Mouse (Mus musculus) left cerebral cortex, adult 8-10 months (tissue): ENCODE data around the gene Mtcl1. TPM values are rescaled to one million over a fixed set of nuclear protein-coding genes. Genes with fewer than 3 reads are reported as not detected.
"Not testable (repeated sequence)": the region's sequence is repeated elsewhere in the genome, so short reads cannot be mapped to it uniquely, and the experiment has no call there.

Experiments
- DNase-seq, 2 experiments: peaks; one replicate each; pipeline ENCODE4 v3.0.0; 2022; ENCODE audit warnings: low spot score in 2 of 2
- total RNA-seq, 4 experiments: library from RNA; stranded (reverse); gene quantifications; 2 replicates each; pipeline ENCODE4 v1.2.4; 2022

Gene Mtcl1
- total RNA-seq, 4 experiments from 2014 or later, result 111 to 123 (median 120) TPM

DNA sequence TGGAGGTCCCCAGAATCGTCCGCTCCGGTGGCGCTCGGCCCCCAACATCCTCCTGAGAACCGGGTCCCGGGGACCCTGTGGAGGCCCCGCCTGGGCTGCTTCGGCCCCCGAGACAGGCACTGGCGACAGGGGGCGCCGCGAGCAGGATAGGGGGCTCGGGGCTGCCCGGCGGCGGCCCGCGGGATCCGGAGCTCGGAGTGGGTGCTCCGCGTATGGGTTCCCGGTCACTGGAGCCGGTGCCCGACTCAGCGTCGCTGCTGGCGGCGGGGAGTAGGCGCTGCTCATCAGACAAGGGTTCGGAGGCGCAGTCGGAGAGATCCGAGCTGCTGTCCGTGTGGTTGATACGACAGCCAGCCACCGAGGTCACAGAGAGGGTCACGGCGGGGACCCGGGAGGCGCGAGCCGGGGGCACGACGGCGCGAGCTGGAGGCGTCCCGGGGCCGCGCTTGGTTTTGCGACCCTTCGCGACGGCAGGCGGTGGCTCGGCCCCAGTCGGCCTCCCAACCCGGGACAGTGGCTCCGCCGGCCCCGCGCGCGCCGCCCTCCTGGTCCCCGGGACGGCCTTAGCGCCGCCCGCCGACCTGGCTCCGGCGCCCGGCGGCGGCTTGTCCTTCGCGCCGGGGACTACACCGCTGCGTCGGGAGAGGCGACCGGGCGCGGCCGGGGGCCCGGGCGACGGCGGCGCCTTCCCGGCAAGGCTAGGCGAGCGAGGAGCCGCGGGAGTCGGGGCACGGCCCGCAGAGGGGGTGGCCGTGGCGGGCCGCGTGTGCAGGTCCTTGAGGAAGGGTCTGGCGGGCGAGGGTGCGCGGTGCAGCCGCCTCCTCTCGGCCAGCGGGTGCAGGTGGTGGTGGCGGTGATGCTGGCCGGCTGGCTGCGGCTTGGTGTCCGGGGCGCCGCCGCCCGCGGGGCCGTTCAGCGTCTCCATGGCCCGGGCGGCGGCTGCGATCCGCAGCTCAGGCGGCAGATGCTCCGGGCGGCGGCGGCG, 837 bp downstream of the Mtcl1 start:
- no peak for DNase-seq

DNA sequence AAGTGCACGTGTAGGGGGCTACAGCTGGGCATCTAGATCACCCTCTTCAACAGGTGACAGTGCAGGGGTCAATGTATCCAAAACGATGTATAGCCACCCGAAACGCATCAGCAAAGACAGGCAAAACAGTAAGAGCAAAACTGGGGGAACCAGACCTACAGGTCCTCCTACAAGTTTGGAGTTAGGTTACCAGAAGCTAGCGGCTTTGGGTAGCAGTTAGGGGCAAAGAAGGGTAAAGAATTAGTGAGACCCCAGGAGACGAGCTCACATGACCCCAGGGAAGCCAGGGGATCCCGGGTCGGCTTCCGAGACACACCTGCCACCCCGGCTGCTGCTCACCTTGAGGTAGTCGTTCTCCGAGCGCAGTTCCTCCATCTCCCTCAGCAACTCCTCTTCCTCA, 1.6 kb downstream of the Mtcl1 start:
- DNase-seq, result no peak

DNA sequence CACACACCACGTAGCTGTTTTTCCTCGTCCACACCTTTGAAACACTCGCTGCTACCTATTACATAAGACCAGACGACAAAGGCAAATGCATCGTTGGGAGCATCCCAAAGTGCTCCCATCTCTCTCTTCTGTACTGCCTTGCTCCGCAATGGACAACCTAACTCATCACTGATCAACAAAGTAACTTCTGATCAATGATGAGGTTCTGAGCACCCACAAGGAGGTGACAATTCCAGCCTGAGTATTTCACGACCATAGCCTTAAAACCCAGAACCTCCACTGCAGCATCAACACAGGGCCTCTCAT, 2.6 kb downstream of the Mtcl1 start:
- DNase-seq, result no peak

DNA sequence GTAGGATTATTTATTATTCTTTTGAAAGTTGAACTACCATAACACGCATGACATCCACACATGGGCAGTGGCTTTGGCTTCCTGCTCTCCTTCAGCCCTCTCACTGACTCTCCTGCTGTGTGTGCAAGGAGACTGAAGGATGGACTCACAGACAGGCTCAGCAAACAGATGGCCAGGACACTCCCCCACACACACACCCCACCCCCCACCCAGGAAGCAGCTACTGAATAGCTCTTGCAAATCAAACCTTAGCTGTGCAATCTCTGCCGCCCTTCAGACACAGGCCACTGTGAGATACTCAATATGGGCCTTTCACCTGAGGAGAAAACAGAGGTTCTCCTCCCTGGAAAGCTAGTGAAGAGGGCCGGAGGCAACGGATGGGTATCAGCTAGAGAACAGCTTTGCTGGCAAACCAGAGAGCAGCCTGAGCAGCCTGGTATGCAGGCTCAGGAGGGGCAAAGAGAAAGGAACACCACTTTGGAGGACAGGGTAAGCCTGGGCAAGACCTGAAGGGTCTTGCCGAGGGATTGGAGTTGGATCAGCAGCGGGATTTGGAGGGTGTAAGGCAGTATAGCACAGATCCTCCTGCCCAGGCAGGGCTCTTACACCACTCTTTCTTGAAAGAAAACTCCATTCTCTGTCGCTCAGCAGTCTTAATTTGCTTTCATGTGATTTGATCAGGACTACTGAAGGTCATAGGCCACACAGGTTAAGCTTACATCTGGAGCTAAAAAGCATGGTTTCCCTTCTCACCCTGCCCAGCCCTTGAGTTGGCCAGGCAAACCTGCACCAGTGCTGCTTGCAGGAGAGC, 3.1 kb downstream of the Mtcl1 start:
- DNase-seq, result no peak

DNA sequence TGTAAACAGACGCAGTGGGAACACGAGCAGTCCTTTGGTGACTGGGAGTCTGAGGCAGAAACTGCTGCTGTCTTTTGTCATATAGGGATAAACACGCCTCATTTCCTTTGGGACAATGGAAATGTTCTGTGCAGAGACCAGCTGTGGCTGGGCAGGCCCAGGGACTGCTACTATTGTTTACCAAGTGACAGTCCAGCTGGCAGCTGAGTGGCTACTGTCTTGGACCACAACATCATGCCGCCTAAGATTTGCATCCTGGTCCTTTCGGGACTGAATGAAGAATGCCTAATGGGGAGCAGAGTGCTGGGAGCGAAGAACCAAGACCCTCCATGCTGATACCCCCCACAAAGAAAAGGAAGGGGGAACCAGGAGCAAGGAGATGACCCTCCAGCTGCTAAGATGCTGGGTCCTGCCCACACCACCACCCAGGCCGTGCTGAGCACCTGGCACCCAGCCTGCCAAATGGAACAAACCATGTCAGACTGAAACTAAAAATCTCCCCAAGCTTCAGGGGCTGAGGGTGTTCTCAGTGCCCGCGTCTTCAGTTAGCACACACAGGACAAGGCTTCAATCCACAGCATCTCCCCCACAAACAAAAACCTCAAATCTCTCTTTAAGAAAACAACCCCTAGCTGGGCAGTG, 5.4 kb downstream of the Mtcl1 start:
- no peak for DNase-seq

DNA sequence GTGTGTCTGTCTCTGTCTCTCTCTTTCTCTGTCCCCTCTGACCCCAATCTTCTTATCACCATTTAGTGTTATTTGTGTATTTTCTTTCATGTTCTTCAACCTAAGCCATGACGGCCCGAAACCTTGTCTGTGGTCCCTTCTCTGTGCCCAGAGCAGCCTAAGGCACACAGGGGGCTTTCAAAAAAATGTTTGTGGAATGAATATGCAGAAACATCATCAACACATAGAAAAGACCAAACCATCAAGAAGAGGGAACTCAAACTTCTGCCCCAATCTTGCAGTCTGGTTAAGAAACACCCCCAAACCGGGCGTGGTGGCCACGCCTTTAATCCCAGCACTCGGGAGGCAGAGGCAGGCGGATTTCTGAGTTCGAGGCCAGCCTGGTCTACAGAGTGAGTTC, 9.7 kb downstream of the Mtcl1 start:
- DNase-seq, result no peak

DNA sequence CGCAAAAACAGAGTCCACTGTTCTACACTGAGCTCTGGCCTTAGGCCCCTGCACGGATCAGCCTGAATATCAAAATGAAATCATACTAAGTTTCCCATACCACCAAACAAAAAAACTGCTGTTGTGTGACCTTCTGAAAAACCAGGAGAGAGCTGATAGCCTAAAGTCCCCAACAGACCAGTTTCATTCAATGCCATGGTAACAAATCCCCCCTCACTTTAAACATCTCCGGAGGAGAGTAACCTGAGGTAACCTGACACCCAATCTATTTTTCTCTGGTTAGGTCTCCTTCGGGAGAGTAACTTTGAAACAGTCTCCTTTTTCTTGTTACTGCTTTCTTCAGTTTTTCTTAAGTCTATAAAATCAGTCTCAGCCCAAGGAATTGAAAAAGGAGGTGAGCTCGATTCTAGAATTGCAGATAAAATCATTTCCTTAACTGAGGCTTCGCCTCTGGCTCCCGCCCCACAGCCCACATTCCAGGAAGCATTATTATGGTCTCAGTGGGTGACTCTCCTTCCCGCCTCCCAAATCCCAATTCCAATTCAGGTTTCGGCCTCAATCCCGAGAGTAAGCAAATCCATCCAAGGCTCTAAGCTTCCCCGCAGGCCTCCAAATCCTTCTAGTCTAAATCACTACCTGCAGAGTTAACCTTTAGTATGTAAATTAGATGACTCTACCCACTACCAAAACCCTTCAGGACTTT, 10.3 kb downstream of the Mtcl1 start:
- no peak for DNase-seq

DNA sequence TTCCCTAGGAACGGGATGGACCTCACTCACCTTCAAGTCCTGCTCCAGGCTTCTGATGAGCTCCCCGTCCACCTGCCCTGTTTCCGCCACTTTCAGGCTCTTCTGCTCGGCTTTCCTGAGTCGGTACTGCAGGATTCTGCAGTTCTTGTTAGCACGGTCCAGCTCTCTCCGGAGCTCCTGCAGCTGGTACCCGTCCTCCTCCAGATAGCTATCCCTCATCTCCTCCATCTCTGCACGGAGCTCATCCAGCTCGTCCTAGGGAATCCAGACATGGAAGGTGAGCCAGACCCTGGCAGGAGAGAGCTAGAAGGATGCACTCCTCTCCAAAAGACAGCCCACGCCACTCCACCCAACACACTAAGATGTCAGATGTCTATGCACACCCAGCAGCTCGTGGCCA, 11.4 kb downstream of the Mtcl1 start:
- no peak for DNase-seq

DNA sequence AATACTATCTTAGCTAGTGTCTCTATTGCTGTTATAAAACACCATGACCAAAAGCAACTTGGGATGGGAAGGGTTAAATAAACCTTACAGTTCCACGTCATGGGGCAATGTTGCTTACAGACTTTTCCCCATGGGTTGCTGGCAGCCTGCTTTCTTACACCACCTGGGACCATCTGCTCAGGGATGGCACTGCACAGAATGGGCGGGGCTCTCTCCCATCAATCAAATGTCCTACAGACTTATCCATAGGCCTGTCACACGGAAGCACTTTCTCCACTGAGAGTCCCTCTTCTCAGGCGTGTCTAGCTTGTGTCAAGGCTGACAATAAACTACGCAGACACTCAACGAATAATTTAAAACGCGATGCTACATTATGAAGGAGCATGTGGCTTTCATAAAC, 12.7 kb downstream of the Mtcl1 start:
- DNase-seq, result no peak

DNA sequence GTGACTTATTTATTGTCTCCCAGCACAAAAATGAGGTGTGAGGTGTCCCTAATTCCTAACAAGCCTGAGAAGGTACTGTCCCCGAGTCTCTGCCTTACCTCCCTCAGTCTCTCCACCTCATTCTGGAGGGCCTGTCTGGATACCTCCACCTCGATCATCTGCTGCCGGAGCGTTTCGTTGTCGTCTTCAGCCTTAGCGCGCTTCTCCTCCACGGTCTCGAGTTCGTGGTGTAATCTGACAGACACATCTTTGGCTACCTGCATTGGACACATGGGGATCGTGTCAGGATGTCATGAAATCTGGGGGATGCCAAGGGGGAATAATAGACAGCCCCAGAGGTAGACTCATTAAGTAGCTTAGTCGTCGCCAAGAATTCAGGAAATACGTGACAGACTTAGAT, 13.6 kb downstream of the Mtcl1 start:
- no peak for DNase-seq

DNA sequence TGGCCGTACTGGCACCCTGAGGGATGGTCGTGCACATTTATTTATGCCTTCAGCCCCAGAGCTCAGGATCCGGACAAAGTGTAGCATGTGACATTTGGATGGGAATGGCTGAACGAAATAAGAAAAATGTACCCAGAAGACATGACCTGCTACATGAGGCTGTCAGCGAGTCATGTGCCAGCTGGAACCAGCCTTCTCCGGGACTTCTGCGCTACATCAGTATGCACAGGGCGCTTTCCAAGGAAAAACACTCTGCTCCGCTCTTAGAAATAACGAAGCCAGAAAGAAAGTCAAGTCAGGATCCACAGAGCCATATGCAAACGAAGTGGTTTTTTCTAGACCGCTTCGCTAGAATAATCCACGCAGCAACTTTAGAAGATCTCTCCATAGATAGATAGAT, 14.5 kb downstream of the Mtcl1 start:
- DNase-seq, result no peak

DNA sequence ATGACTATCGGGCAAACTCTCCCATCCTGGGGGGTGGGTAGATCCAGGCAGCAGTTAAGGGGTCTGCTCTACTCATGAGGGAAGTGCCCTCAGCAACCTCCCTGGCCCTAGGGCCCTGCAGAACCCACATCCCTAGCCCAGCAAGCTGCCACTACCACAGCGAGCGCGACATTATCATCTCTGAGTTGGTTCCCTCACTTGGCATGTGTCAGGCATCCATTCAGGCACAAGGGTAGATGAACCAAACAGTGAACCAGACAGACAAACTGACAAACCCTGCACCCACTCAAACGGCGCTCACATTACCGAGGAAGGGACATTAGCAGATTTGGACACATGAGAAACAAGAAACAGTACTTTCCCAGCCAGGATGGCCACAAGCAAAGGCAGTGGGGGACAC, 15.0 kb downstream of the Mtcl1 start:
- no peak for DNase-seq

DNA sequence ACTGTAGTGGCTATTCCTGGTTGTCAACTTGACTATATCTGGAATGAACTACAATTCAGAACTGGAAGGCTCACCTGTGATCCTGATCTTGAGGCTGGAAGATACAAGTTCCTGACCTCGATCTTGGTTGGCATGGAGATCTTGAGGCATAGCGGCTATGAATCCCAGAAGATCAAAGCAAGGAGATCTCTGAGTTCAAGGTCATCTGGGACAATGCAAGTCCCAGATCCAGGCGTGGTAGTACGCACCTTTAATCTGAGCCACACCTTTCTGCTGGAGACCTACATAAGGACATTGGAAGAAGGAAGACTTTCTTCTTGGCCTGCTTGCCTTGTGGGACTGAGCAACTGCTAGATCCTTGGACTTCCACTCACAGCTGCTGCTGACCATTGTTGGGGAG, 24.9 kb downstream of the Mtcl1 start:
- not testable (repeated sequence) for DNase-seq

DNA sequence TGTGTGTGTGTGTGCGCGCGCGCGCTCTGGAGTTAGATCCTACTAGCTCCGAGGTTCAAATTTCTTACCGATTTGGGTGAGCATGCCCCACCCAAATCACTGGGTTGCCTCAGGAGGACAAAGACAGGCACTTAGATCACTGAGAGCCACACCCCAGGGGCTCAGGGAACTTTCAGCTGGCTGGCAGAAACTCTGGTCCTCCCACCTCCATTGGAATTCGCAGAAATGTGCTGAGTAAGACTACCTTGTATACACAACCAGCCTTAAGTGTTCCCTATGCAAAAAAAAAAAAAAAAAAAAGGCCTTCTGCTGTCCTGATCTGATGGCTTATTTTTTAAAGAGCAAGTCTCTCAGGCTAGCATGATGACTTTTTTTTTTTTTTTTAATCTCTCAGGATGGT, 30.1 kb downstream of the Mtcl1 start:
- DNase-seq, result no peak

DNA sequence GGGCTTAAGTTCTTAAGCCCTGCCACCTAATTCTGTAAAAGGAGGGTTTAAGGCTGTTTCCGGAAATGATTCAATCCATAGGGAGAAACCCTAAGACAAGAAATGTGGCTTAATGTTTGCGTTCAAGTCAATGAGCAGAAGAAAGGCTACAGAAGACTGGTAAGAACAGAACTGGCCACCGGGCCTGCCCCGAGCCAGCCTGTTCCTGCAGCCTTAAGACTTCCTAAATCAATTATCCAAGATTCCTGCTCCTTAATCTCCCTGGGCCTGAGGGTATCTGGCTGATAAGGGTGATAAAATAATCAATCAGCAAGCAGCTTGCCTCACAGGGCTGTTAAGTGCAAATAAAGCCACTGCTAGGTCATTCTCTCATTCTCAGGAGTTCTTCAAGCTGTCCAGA, 31.8 kb downstream of the Mtcl1 start:
- no peak for DNase-seq

DNA sequence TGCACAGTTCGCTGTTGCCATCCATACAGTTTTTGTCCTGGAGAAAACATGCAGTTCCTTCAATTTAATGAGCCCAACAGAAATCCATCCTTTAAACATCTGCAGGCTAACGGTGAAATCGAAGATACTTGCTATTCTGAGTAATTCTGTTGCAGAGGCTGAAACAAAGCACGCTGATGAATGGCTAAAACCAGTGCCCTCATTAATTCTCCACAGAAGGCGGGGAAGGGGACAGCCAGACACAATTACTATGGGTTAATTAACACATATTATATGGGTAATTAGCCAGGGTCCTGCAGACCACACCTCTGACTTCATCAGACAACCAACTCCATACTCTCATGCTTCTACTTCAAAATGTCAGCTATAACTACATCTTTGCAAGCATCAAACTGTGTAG, 32.2 kb downstream of the Mtcl1 start:
- no peak for DNase-seq

DNA sequence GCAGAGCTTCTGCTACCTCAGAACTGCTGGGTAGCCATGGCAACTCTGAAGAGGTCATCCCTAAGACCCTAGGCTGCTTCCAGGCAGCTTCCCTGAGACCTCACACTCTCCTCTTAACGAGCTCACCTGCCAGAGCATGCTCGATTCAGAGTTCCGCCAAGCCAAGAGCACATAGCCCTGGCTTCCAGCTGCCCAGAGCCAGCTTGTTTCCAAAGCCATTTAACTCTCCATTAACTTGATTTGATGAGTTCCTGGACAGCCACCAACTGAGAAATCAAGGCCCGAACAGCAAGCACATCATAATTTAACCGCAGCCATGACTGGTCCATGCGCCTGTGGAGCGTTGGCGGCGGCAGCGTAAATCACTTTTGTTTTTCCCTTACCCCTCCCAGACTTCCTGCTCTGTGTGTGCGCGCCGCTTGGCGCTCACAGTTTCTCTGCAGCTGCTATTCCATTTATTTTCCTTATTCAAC, 32.7 kb downstream of the Mtcl1 start:
- DNase-seq, result no peak

DNA sequence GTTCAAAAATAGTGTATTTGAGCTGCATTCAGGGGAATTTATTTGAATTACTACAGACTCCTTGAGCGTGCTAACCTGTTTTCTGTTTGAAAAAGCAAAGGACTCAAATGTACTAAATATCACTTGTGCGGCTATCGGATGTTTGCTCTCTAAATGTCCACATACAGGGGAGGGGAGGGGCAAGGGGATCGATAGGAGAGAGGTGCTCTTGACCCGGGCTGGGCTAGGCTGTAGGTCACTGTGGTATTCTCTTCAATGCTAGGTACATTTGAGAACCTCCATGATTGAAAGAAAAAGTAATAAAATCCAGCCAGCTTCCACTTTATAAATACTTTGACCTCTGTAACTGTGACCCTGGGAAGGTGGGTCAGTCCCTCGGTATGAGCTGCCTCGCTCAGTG, 33.1 kb downstream of the Mtcl1 start:
- DNase-seq, result no peak

DNA sequence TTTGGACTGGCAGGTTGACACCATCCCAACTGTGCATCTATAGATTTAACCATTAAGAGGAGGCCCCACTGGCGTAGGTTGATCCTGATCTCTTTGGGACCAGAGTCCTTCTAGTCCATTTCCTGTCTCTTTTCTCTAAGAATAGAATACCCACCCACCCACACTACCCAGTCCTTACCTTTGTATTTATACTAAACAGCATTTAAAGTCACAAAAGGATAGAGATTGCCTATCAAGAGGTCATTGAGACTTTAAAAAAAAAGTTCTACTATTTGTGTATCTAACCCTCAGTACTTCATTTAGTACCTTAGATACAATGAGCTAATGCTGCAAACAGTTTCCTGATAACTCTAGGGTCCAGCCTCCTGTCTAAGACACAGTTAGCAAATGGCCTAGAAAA, 35.2 kb downstream of the Mtcl1 start:
- no peak for DNase-seq

DNA sequence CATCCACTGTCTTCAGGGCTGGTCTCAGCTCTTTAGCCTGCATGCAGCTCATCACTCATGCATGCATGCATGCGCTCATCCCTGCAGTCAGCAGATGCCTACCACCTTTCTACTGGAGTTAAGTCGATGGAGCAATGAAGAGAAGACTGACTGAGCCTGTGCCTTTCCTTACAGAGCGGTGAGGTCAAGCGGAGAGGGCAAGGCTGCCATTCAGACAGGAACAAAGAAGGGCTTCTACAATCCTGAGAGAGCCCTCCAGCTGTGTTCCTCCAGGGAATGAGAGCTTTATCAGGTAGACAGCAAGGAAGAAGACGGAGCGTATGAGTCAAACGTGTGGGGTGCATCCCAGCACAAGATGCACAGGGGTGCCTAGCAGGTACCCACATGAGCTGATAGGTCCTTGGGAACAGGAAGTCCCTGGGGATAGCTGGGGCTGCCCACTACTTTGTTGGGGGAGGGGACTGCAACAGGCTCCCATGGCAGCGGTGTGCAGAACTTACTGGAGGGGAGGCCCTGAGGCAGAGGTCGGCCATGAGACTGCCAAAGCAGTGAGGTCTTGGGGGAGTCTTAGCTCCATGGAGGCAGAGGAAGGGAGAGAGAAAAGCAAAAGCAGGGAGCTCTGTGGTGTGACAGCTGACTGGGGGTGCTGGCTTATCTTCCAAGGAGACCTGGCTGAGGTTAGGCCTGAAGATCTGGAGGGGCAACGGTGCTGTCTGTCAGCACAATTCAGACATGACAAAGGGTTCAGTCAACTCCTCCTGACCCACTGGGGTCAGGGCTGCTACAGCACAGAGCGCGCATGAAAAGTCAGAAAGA, 37.2 kb downstream of the Mtcl1 start:
- no peak for DNase-seq
